Mouse (Mus musculus): Measurements from ENCODE around the gene Ppp2r1b.

GRCm38 (mm10) chr9:50884741-50885599, 39.9 kb downstream of the Ppp2r1b start:
- no peak for TF ChIP-seq CTCF (IDR thresholded peaks at IDR 0.05; ENCODE audit: borderline replicate concordance, control insufficient read depth, extremely low read depth, insufficient read depth, low read length, poor library complexity)
- TF ChIP-seq POLR2A (IDR thresholded peaks at IDR 0.05; ENCODE audit: control insufficient read depth, extremely low read depth, insufficient read depth, low read length, poor library complexity) = no peak

Measured in thymus, adult 2 months (tissue).